Comparison of ENCODE assay signal across 1 mouse cellular context in genomic region chr11:94978178-94978915, GRCm38 (mm10).
A peak's percentile ranks its signal among the peaks of the same experiment; 100 is the strongest.
TF ChIP-seq lines count a peak whose summit lies in the region.

No protein-coding gene starts in this region.

TF ChIP-seq in MEL, 35 proteins besides CTCF, POLR2A, EP300 and RAD21 (continued from another document):
- TF ChIP-seq ZMIZ1 (IDR thresholded peaks at IDR 0.05; ENCODE audit: low read depth, low read length) (no peak), ETS1 (IDR thresholded peaks at IDR 0.05; ENCODE audit: low read depth, low read length) (peak; percentile 46; the same call in 1 of the 2 replicates), ELF1 (IDR thresholded peaks at IDR 0.05; ENCODE audit: low read depth, low read length) (no peak), JUND (IDR thresholded peaks at IDR 0.05; ENCODE audit: low read depth, low read length) (no peak), CHD1 (IDR thresholded peaks at IDR 0.05; ENCODE audit: low read depth, low read length) (no peak), SMC3 (IDR thresholded peaks at IDR 0.05; ENCODE audit: low read depth, low read length) (no peak), GATA1 (IDR thresholded peaks at IDR 0.05; ENCODE audit: low read depth, low read length) (peak; percentile 65; the same call in 1 of the 2 replicates), POLR2AphosphoS2 (IDR thresholded peaks at IDR 0.05; ENCODE audit: low read length) (no peak), E2F4 (IDR thresholded peaks at IDR 0.05; ENCODE audit: borderline replicate concordance, low read depth, low read length) (no peak), TAL1 (IDR thresholded peaks at IDR 0.05; ENCODE audit: low read length) (peak; percentile 44), UBTF (IDR thresholded peaks at IDR 0.05; ENCODE audit: borderline replicate concordance, insufficient read depth, low read depth, low read length) (no peak), ZKSCAN1 (IDR thresholded peaks at IDR 0.05; ENCODE audit: low read depth, low read length) (no peak), TBP (IDR thresholded peaks at IDR 0.05; ENCODE audit: low read depth, low read length) (no peak), MAZ (IDR thresholded peaks at IDR 0.05; ENCODE audit: low read depth, low read length) (no peak), MAX (IDR thresholded peaks at IDR 0.05; ENCODE audit: low read length) (peak; percentile 35; the same call in 1 of the 2 replicates), ZC3H11A (IDR thresholded peaks at IDR 0.05; ENCODE audit: low read depth, low read length) (no peak), GABPA (IDR thresholded peaks at IDR 0.05; ENCODE audit: low read depth, low read length) (no peak), CHD2 (IDR thresholded peaks at IDR 0.05; ENCODE audit: low read length) (no peak), MYB (IDR thresholded peaks at IDR 0.05; ENCODE audit: low read depth, low read length) (no peak; the same call in 1 of the 2 replicates), USF1 (IDR thresholded peaks at IDR 0.05; ENCODE audit: low read depth, low read length) (no peak), MAFK (IDR thresholded peaks at IDR 0.05; ENCODE audit: borderline replicate concordance, low read depth, low read length) (no peak), NELFE (IDR thresholded peaks at IDR 0.05; ENCODE audit: low read depth, low read length) (no peak), SIN3A (IDR thresholded peaks at IDR 0.05; ENCODE audit: low read length) (peak; percentile 63; the same call in 1 of the 2 replicates), POLR2AphosphoS5 (IDR thresholded peaks at IDR 0.05; ENCODE audit: borderline replicate concordance, low read depth, low read length) (no peak), USF2 (IDR thresholded peaks at IDR 0.05; ENCODE audit: borderline replicate concordance in 1 of 2, insufficient read depth in 1 of 2, low read depth in 1 of 2, low read length in 2 of 2) (no peak), KAT2A (conservative IDR thresholded peaks at IDR 0.05; ENCODE audit: low read depth, low read length) (no peak), BHLHE40 (IDR thresholded peaks at IDR 0.05; ENCODE audit: borderline replicate concordance, low read depth, low read length) (no peak)
